Mouse (Mus musculus): ENCODE data around the gene Hes1.

- TF ChIP-seq CTCF (IDR thresholded peaks at IDR 0.05; ENCODE audit: low read depth, low read length) (no peak), POLR2A (IDR thresholded peaks at IDR 0.05; ENCODE audit: extremely low read depth, insufficient read depth, low read length) (no peak)
Observed at GRCm38 (mm10) chr16:30104363-30104762, 40.2 kb downstream of the Hes1 start.

Measured in liver, adult 2 months (tissue).